Mouse (Mus musculus): ENCODE results near the gene Fam187a. TPM values are rescaled to one million over a fixed set of nuclear protein-coding genes. Genes with fewer than 3 reads are reported as not detected.

The Fam187a gene
- not detected in 2 replicates for polyA plus RNA-seq (2015; fragmentation: Nextera tagmentation; extraction: Ambion mirVana)

- 0 out of 2 replicates have a peak, but pooled peaks cover 3% of the 10 kb centered on the region for H3K27me3 ChIP-seq (replicated peaks; ENCODE audit: control insufficient read depth, insufficient read depth, low read length)
- no peaks in the 10 kb centered on the region for H3K9me3 ChIP-seq (ENCODE audit: control insufficient read depth, low read length)
- H3K9ac ChIP-seq (replicated peaks; ENCODE audit: low read depth, low read length) = no peak within 1 kb of the TSS
- no peak for ATAC-seq
- H3K27ac ChIP-seq (ENCODE audit: low read length) = no peak within 1 kb of the TSS
- H3K4me2 ChIP-seq (ENCODE audit: low read length) = no peak within 1 kb of the TSS
- H3K36me3 ChIP-seq (ENCODE audit: control insufficient read depth, insufficient read depth) = no peaks in the 10 kb centered on the region
- WGBS = 56% methylated on average over 10 of the region's 10 CpGs
- no peak within 1 kb of the TSS for H3K4me3 ChIP-seq (replicated peaks; ENCODE audit: low read length)
- peaks cover 13% of the 10 kb centered on the region for H3K4me1 ChIP-seq (replicated peaks; ENCODE audit: control insufficient read depth, insufficient read depth, low read length)
These were observed at the start of gene Fam187a for GRCm38 (mm10) chr11:102884616-102885219. TSS of gene Fam187a (plus strand) at chr11:102885169.

DNA sequence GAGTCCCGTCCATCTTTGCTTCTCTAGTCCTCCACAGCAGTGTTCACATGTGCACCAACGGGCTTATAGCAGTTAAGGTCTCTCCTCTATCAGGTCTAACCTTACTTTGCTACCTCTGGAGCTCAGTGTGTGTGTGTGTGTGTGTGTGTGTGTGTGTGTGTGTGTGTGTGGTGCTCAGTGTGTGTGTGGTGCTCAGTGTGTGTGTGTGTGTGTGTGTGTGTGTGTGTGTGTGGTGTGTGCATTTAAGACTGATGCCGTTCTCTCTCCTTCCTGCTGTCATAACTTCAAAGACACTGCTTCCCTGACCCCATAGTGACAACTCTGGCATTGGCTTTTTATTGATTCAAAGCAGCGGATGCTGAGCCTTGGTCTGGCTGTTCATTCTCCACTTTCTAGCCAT is 49.4 kb upstream of the Fam187a start, which contains the start of gene Higd1b:
TSS of gene Higd1b (plus strand) at position 301 of the 400 bp plus-strand sequence.
- no peak for ATAC-seq
- Histone ChIP-seq H3K4me3 (replicated peaks; ENCODE audit: low read length) (no peak within 1 kb of the TSS), H3K9me3 (ENCODE audit: control insufficient read depth, low read length) (no peaks in the 10 kb centered on the region), H3K9ac (replicated peaks; ENCODE audit: low read depth, low read length) (no peak within 1 kb of the TSS), H3K27ac (ENCODE audit: low read length) (no peak within 1 kb of the TSS), H3K27me3 (replicated peaks; ENCODE audit: control insufficient read depth, insufficient read depth, low read length) (no peaks in the 10 kb centered on the region), H3K36me3 (ENCODE audit: control insufficient read depth, insufficient read depth) (peaks cover 9% of the 10 kb centered on the region; the same call in 1 of the 2 replicates), H3K4me1 (replicated peaks; ENCODE audit: control insufficient read depth, insufficient read depth, low read length) (no peaks in the 10 kb centered on the region), H3K4me2 (ENCODE audit: low read length) (no peak within 1 kb of the TSS)
- WGBS = 79% methylated on average over 4 of the region's 4 CpGs

GRCm38 (mm10) chr11:102836146-102836545 is 48.8 kb upstream of the Fam187a start:
- Histone ChIP-seq H3K36me3 (ENCODE audit: control insufficient read depth, insufficient read depth) (peaks cover 13% of the 10 kb centered on the region), H3K4me2 (ENCODE audit: low read length) (no peak overlapping the region), H3K27ac (ENCODE audit: low read length) (no peak overlapping the region), H3K4me3 (replicated peaks; ENCODE audit: low read length) (no peak overlapping the region), H3K9me3 (ENCODE audit: control insufficient read depth, low read length) (no peaks in the 10 kb centered on the region), H3K9ac (replicated peaks; ENCODE audit: low read depth, low read length) (no peak overlapping the region), H3K27me3 (replicated peaks; ENCODE audit: control insufficient read depth, insufficient read depth, low read length) (no peaks in the 10 kb centered on the region), H3K4me1 (replicated peaks; ENCODE audit: control insufficient read depth, insufficient read depth, low read length) (no peaks in the 10 kb centered on the region)
- ATAC-seq = no peak
- 91% methylated on average over 9 of the region's 9 CpGs for WGBS

- Histone ChIP-seq H3K4me3 (replicated peaks; ENCODE audit: low read length) (no peak overlapping the region), H3K9ac (replicated peaks; ENCODE audit: low read depth, low read length) (no peak overlapping the region), H3K4me2 (ENCODE audit: low read length) (no peak overlapping the region), H3K27me3 (replicated peaks; ENCODE audit: control insufficient read depth, insufficient read depth, low read length) (no peaks in the 10 kb centered on the region), H3K4me1 (replicated peaks; ENCODE audit: control insufficient read depth, insufficient read depth, low read length) (no peaks in the 10 kb centered on the region), H3K27ac (ENCODE audit: low read length) (no peak overlapping the region), H3K36me3 (ENCODE audit: control insufficient read depth, insufficient read depth) (peaks cover 21% of the 10 kb centered on the region), H3K9me3 (ENCODE audit: control insufficient read depth, low read length) (no peaks in the 10 kb centered on the region)
- 100% methylated on average over 1 of the region's 1 CpGs for WGBS
- ATAC-seq = no peak
These were observed 47.6 kb upstream of the Fam187a start for GRCm38 (mm10) chr11:102837385-102837784.

DNA sequence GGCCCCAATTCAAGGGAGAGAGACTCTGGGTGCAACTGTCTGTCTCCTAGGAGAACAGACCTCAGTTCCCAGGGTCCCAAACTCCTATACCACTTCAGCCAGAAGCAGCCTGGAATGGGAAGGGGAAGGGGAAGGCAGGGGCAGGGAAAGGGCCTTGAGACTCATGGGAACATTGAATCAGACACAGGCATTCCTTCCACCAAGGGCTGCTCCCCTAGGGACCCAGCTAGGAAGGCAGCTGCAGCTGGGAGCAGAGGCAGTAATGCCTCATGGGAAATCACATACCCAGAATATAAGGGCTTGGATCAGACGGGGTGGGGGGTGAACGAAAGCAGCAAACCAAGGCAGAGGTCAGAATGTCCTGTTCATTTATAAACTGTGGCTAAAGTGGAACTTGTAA is 46.8 kb upstream of the Fam187a start:
- peaks cover 23% of the 10 kb centered on the region for H3K36me3 ChIP-seq (ENCODE audit: control insufficient read depth, insufficient read depth)
- H3K4me1 ChIP-seq (replicated peaks; ENCODE audit: control insufficient read depth, insufficient read depth, low read length) = no peaks in the 10 kb centered on the region
- H3K9me3 ChIP-seq (ENCODE audit: control insufficient read depth, low read length) = no peaks in the 10 kb centered on the region
- no peak overlapping the region for H3K4me3 ChIP-seq (replicated peaks; ENCODE audit: low read length)
- H3K27me3 ChIP-seq (replicated peaks; ENCODE audit: control insufficient read depth, insufficient read depth, low read length) = no peaks in the 10 kb centered on the region
- ATAC-seq = no peak
- no peak overlapping the region for H3K9ac ChIP-seq (replicated peaks; ENCODE audit: low read depth, low read length)
- no peak overlapping the region for H3K27ac ChIP-seq (ENCODE audit: low read length)
- H3K4me2 ChIP-seq (ENCODE audit: low read length) = no peak overlapping the region
- WGBS = 89% methylated on average over 2 of the region's 2 CpGs

DNA sequence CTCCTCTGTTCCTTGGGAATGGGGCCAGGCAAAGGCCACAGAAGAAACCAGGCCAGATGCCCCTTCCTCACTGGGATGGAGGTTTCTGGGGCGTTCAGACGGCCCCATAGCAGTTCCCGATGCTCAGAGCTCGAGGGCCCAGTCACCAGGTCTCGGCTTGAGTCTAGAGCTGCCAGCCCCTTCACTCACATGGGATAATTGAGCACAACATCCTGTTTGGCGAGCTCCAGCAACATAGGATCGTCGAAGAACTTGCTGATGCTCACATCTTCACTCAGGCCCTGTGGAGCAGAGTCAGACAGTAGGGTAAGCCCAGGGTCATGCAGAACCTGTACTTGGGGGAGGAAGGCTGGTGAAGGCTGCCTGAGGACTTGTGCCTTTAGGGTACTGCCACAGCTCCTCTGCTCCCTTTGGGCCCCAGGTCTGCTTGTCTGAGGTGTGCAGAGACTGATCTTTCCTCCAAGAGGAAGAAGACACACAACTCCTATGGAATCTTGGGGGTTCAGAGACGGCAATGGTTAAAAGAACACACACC is 46.3 kb upstream of the Fam187a start:
- no peak overlapping the region for H3K27ac ChIP-seq (ENCODE audit: low read length)
- no peaks in the 10 kb centered on the region for H3K9me3 ChIP-seq (ENCODE audit: control insufficient read depth, low read length)
- no peak for ATAC-seq
- no peaks in the 10 kb centered on the region for H3K27me3 ChIP-seq (replicated peaks; ENCODE audit: control insufficient read depth, insufficient read depth, low read length)
- peaks cover 26% of the 10 kb centered on the region for H3K36me3 ChIP-seq (ENCODE audit: control insufficient read depth, insufficient read depth)
- H3K4me3 ChIP-seq (replicated peaks; ENCODE audit: low read length) = no peak overlapping the region
- H3K4me1 ChIP-seq (replicated peaks; ENCODE audit: control insufficient read depth, insufficient read depth, low read length) = no peaks in the 10 kb centered on the region
- H3K9ac ChIP-seq (replicated peaks; ENCODE audit: low read depth, low read length) = no peak overlapping the region
- WGBS = 86% methylated on average over 9 of the region's 9 CpGs
- H3K4me2 ChIP-seq (ENCODE audit: low read length) = no peak overlapping the region

DNA sequence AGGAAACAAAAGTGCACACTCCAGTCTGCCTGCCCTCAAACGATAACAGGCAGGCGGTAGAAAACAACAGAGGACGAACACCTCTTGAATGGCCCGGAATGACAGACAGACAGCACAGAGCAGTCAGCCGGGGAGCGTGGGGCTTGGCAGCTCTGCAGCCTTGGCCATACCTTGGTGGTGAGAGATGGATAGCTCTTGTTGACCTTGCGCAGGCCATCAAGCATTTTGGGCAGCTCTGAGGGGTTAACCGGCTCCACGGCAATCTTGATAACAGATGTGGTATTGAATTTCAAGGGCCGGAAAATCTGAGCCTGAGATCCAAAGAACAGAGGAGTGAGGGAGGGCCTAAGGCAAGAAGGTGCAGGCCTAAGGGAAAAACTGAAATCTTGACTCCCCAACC is 39.0 kb upstream of the Fam187a start:
- Histone ChIP-seq H3K4me3 (replicated peaks; ENCODE audit: low read length) (no peak overlapping the region), H3K9me3 (ENCODE audit: control insufficient read depth, low read length) (no peaks in the 10 kb centered on the region), H3K9ac (replicated peaks; ENCODE audit: low read depth, low read length) (no peak overlapping the region), H3K4me1 (replicated peaks; ENCODE audit: control insufficient read depth, insufficient read depth, low read length) (no peaks in the 10 kb centered on the region), H3K27ac (ENCODE audit: low read length) (no peak overlapping the region), H3K36me3 (ENCODE audit: control insufficient read depth, insufficient read depth) (peaks cover 63% of the 10 kb centered on the region), H3K4me2 (ENCODE audit: low read length) (no peak overlapping the region), H3K27me3 (replicated peaks; ENCODE audit: control insufficient read depth, insufficient read depth, low read length) (no peaks in the 10 kb centered on the region)
- 94% methylated on average over 10 of the region's 10 CpGs for WGBS
- no peak for ATAC-seq

GRCm38 (mm10) chr11:102851883-102852282 is 33.1 kb upstream of the Fam187a start:
- H3K9ac ChIP-seq (replicated peaks; ENCODE audit: low read depth, low read length) = no peak overlapping the region
- WGBS = 72% methylated on average over 5 of the region's 5 CpGs
- no peaks in the 10 kb centered on the region for H3K9me3 ChIP-seq (ENCODE audit: control insufficient read depth, low read length)
- no peak overlapping the region for H3K4me2 ChIP-seq (ENCODE audit: low read length)
- H3K27me3 ChIP-seq (replicated peaks; ENCODE audit: control insufficient read depth, insufficient read depth, low read length) = no peaks in the 10 kb centered on the region
- H3K27ac ChIP-seq (ENCODE audit: low read length) = no peak overlapping the region
- peaks cover 49% of the 10 kb centered on the region for H3K36me3 ChIP-seq (ENCODE audit: control insufficient read depth, insufficient read depth)
- no peak for ATAC-seq
- H3K4me1 ChIP-seq (replicated peaks; ENCODE audit: control insufficient read depth, insufficient read depth, low read length) = no peaks in the 10 kb centered on the region
- no peak overlapping the region for H3K4me3 ChIP-seq (replicated peaks; ENCODE audit: low read length)

GRCm38 (mm10) chr11:102853760-102854159 is 31.2 kb upstream of the Fam187a start:
- Histone ChIP-seq H3K9ac (replicated peaks; ENCODE audit: low read depth, low read length) (no peak overlapping the region), H3K27me3 (replicated peaks; ENCODE audit: control insufficient read depth, insufficient read depth, low read length) (no peaks in the 10 kb centered on the region), H3K27ac (ENCODE audit: low read length) (no peak overlapping the region), H3K4me2 (ENCODE audit: low read length) (no peak overlapping the region), H3K4me3 (replicated peaks; ENCODE audit: low read length) (no peak overlapping the region), H3K4me1 (replicated peaks; ENCODE audit: control insufficient read depth, insufficient read depth, low read length) (no peaks in the 10 kb centered on the region), H3K36me3 (ENCODE audit: control insufficient read depth, insufficient read depth) (peaks cover 49% of the 10 kb centered on the region), H3K9me3 (ENCODE audit: control insufficient read depth, low read length) (no peaks in the 10 kb centered on the region)
- no peak for ATAC-seq
